Mouse (Mus musculus): ENCODE results near the gene Ltb4r2. TPM values are rescaled to one million over a fixed set of nuclear protein-coding genes. Genes with fewer than 3 reads are reported as not detected.

Ltb4r2 gene
- polyA plus RNA-seq, 1 experiment from 2014 or later, result 0.16 TPM

GRCm38 (mm10) chr14:55720666-55721065 lies 40.6 kb upstream of the Ltb4r2 start:
- Histone ChIP-seq H3K9ac (ENCODE audit: low read depth, low read length) (no peak overlapping the region), H3K4me3 (ENCODE audit: low read depth, low read length) (no peak overlapping the region), H3K36me3 (ENCODE audit: control insufficient read depth, insufficient read depth, low read length) (peaks cover 12% of the 10 kb centered on the region), H3K27ac (ENCODE audit: low read depth, low read length) (no peak overlapping the region), H3K27me3 (ENCODE audit: control insufficient read depth, insufficient read depth, low read length) (no peaks in the 10 kb centered on the region), H3K4me1 (ENCODE audit: control insufficient read depth, insufficient read depth, low read length) (no peaks in the 10 kb centered on the region), H3K9me3 (replicated peaks; ENCODE audit: control insufficient read depth, low read length) (no peaks in the 10 kb centered on the region), H3K4me2 (no peak overlapping the region; the same call in 1 of the 2 replicates)
- ATAC-seq (replicated peaks; ENCODE audit: insufficient number of reproducible peaks, low FRiP score, low TSS enrichment), result no peak
- 90% methylated on average over 12 of the region's 12 CpGs for WGBS (ENCODE audit: insufficient replicate concordance)

- peak overlapping the region; percentile 81 for H3K9ac ChIP-seq (ENCODE audit: low read depth, low read length)
- 77% methylated on average over 6 of the region's 6 CpGs for WGBS (ENCODE audit: insufficient replicate concordance)
- H3K4me3 ChIP-seq (ENCODE audit: low read depth, low read length), result no peak overlapping the region
- H3K27me3 ChIP-seq (ENCODE audit: control insufficient read depth, insufficient read depth, low read length), result no peaks in the 10 kb centered on the region
- no peak overlapping the region for H3K27ac ChIP-seq (ENCODE audit: low read depth, low read length)
- H3K4me1 ChIP-seq (ENCODE audit: control insufficient read depth, insufficient read depth, low read length), result no peaks in the 10 kb centered on the region
- H3K36me3 ChIP-seq (ENCODE audit: control insufficient read depth, insufficient read depth, low read length), result peaks cover 12% of the 10 kb centered on the region
- H3K9me3 ChIP-seq (replicated peaks; ENCODE audit: control insufficient read depth, low read length), result no peaks in the 10 kb centered on the region
- peak overlapping the region; percentile 65 for H3K4me2 ChIP-seq
- no peak for ATAC-seq (replicated peaks; ENCODE audit: insufficient number of reproducible peaks, low FRiP score, low TSS enrichment)
Measured at GRCm38 (mm10) chr14:55721076-55721475, 40.2 kb upstream of the Ltb4r2 start.

GRCm38 (mm10) chr14:55721700-55722437 lies 39.4 kb upstream of the Ltb4r2 start, which contains the start of gene Rabggta:
Gene Rabggta (minus strand): TSS chr14:55722263.
- peak within 1 kb of the TSS; percentile 81 for H3K9ac ChIP-seq (ENCODE audit: low read depth, low read length)
- H3K4me3 ChIP-seq (ENCODE audit: low read depth, low read length), result peak within 1 kb of the TSS; percentile 77
- peaks cover 12% of the 10 kb centered on the region for H3K36me3 ChIP-seq (ENCODE audit: control insufficient read depth, insufficient read depth, low read length)
- no peaks in the 10 kb centered on the region for H3K27me3 ChIP-seq (ENCODE audit: control insufficient read depth, insufficient read depth, low read length)
- ATAC-seq (replicated peaks; ENCODE audit: insufficient number of reproducible peaks, low FRiP score, low TSS enrichment), result peak; percentile 85
- H3K4me2 ChIP-seq, result peak within 1 kb of the TSS; percentile 65
- under 1% methylated on average over 49 of the region's 50 CpGs for WGBS (ENCODE audit: insufficient replicate concordance)
- H3K27ac ChIP-seq (ENCODE audit: low read depth, low read length), result peak within 1 kb of the TSS; percentile 48; the same call in 1 of the 2 replicates
- H3K4me1 ChIP-seq (ENCODE audit: control insufficient read depth, insufficient read depth, low read length), result no peaks in the 10 kb centered on the region
- H3K9me3 ChIP-seq (replicated peaks; ENCODE audit: control insufficient read depth, low read length), result no peaks in the 10 kb centered on the region

GRCm38 (mm10) chr14:55722438-55722945 lies 38.7 kb upstream of the Ltb4r2 start:
- Histone ChIP-seq H3K4me3 (ENCODE audit: low read depth, low read length) (peak overlapping the region; percentile 77), H3K9ac (ENCODE audit: low read depth, low read length) (peak overlapping the region; percentile 81), H3K4me2 (peak overlapping the region; percentile 65), H3K36me3 (ENCODE audit: control insufficient read depth, insufficient read depth, low read length) (peaks cover 7% of the 10 kb centered on the region; the same call in 1 of the 2 replicates), H3K9me3 (replicated peaks; ENCODE audit: control insufficient read depth, low read length) (no peaks in the 10 kb centered on the region), H3K27me3 (ENCODE audit: control insufficient read depth, insufficient read depth, low read length) (no peaks in the 10 kb centered on the region), H3K4me1 (ENCODE audit: control insufficient read depth, insufficient read depth, low read length) (no peaks in the 10 kb centered on the region), H3K27ac (ENCODE audit: low read depth, low read length) (no peak overlapping the region)
- ATAC-seq (replicated peaks; ENCODE audit: insufficient number of reproducible peaks, low FRiP score, low TSS enrichment), result no peak
- 45% methylated on average over 8 of the region's 8 CpGs for WGBS (ENCODE audit: insufficient replicate concordance)

- Histone ChIP-seq H3K27ac (ENCODE audit: low read depth, low read length) (no peak overlapping the region), H3K4me2 (no peak overlapping the region), H3K36me3 (ENCODE audit: control insufficient read depth, insufficient read depth, low read length) (0 out of 2 replicates have a peak, but pooled peaks cover 4% of the 10 kb centered on the region), H3K4me3 (ENCODE audit: low read depth, low read length) (no peak overlapping the region), H3K4me1 (ENCODE audit: control insufficient read depth, insufficient read depth, low read length) (no peaks in the 10 kb centered on the region), H3K27me3 (ENCODE audit: control insufficient read depth, insufficient read depth, low read length) (no peaks in the 10 kb centered on the region), H3K9ac (ENCODE audit: low read depth, low read length) (no peak overlapping the region), H3K9me3 (replicated peaks; ENCODE audit: control insufficient read depth, low read length) (no peaks in the 10 kb centered on the region)
- 91% methylated on average over 7 of the region's 7 CpGs for WGBS (ENCODE audit: insufficient replicate concordance)
- ATAC-seq (replicated peaks; ENCODE audit: insufficient number of reproducible peaks, low FRiP score, low TSS enrichment), result no peak
Measured at GRCm38 (mm10) chr14:55723433-55723832, 37.8 kb upstream of the Ltb4r2 start.

GRCm38 (mm10) chr14:55724411-55724871 lies 36.8 kb upstream of the Ltb4r2 start:
- no peak for ATAC-seq (replicated peaks; ENCODE audit: insufficient number of reproducible peaks, low FRiP score, low TSS enrichment)
- no peaks in the 10 kb centered on the region for H3K4me1 ChIP-seq (ENCODE audit: control insufficient read depth, insufficient read depth, low read length)

GRCm38 (mm10) chr14:55726261-55726660 lies 35.0 kb upstream of the Ltb4r2 start:
- H3K4me3 ChIP-seq (ENCODE audit: low read depth, low read length), result no peak overlapping the region

More at GRCm38 (mm10) chr14:55724411-55724871, 36.8 kb upstream of the Ltb4r2 start:
- Histone ChIP-seq H3K27me3 (ENCODE audit: control insufficient read depth, insufficient read depth, low read length) (no peaks in the 10 kb centered on the region), H3K4me3 (ENCODE audit: low read depth, low read length) (no peak overlapping the region), H3K27ac (ENCODE audit: low read depth, low read length) (no peak overlapping the region), H3K9me3 (replicated peaks; ENCODE audit: control insufficient read depth, low read length) (no peaks in the 10 kb centered on the region), H3K9ac (ENCODE audit: low read depth, low read length) (no peak overlapping the region), H3K4me2 (no peak overlapping the region), H3K36me3 (ENCODE audit: control insufficient read depth, insufficient read depth, low read length) (0 out of 2 replicates have a peak, but pooled peaks cover 4% of the 10 kb centered on the region)
- 45% methylated on average over 8 of the region's 8 CpGs for WGBS (ENCODE audit: insufficient replicate concordance)

GRCm38 (mm10) chr14:55727889-55728685 lies 33.1 kb upstream of the Ltb4r2 start:
- Histone ChIP-seq H3K4me1 (ENCODE audit: control insufficient read depth, insufficient read depth, low read length) (no peaks in the 10 kb centered on the region), H3K27me3 (ENCODE audit: control insufficient read depth, insufficient read depth, low read length) (no peaks in the 10 kb centered on the region; the same call in 1 of the 2 replicates), H3K9me3 (replicated peaks; ENCODE audit: control insufficient read depth, low read length) (no peaks in the 10 kb centered on the region), H3K36me3 (ENCODE audit: control insufficient read depth, insufficient read depth, low read length) (no peaks in the 10 kb centered on the region), H3K4me2 (no peak overlapping the region), H3K9ac (ENCODE audit: low read depth, low read length) (no peak overlapping the region), H3K27ac (ENCODE audit: low read depth, low read length) (no peak overlapping the region), H3K4me3 (ENCODE audit: low read depth, low read length) (no peak overlapping the region)
- whole genome bisulfite sequencing (ENCODE audit: insufficient replicate concordance), result 62% methylated on average over 8 of the region's 8 CpGs
- ATAC-seq (replicated peaks; ENCODE audit: insufficient number of reproducible peaks, low FRiP score, low TSS enrichment), result no peak

More at GRCm38 (mm10) chr14:55726261-55726660, 35.0 kb upstream of the Ltb4r2 start:
- Histone ChIP-seq H3K4me1 (ENCODE audit: control insufficient read depth, insufficient read depth, low read length) (no peaks in the 10 kb centered on the region), H3K9me3 (replicated peaks; ENCODE audit: control insufficient read depth, low read length) (no peaks in the 10 kb centered on the region), H3K4me2 (no peak overlapping the region), H3K27me3 (ENCODE audit: control insufficient read depth, insufficient read depth, low read length) (no peaks in the 10 kb centered on the region; the same call in 1 of the 2 replicates), H3K27ac (ENCODE audit: low read depth, low read length) (no peak overlapping the region), H3K36me3 (ENCODE audit: control insufficient read depth, insufficient read depth, low read length) (no peaks in the 10 kb centered on the region), H3K9ac (ENCODE audit: low read depth, low read length) (no peak overlapping the region)
- no peak for ATAC-seq (replicated peaks; ENCODE audit: insufficient number of reproducible peaks, low FRiP score, low TSS enrichment)
